In genomic region chr6:81975971-81976621, GRCm38 (mm10) we compare ENCODE assay signal across 8 mouse cellular contexts. TPM values are rescaled to one million over a fixed set of nuclear protein-coding genes. Genes with fewer than 3 reads are reported as not detected.
DNase-seq lines count a peak whose midpoint lies in the region; ATAC-seq and TF ChIP-seq lines count a peak whose summit lies in the region.

No protein-coding gene starts in this region.

- no peaks in the 10 kb centered on the region for H3K36me3 ChIP-seq in midbrain, embryonic 16.5 days (ENCODE audit: control insufficient read depth, insufficient read depth, low read length)

- ATAC-seq in midbrain, embryonic 16.5 days, result peak; percentile 69; the same call in 1 of the 2 replicates

- 35% methylated on average over 7 of the region's 7 CpGs for WGBS in midbrain, embryonic 16.5 days

- DNase-seq in cerebellum, adult 18-20 months, result peak; percentile 50 to 54
- DNase-seq in cerebellum, adult 11-12 months, result no peak
- DNase-seq in cerebellum, postnatal 36 days, result peak; percentile 59 to 61
- peak; percentile 64 for DNase-seq in gastrocnemius, adult 2 months
- peak; percentile 52 for DNase-seq in kidney, adult 11 months
- peak; percentile 69 to 76 for DNase-seq in left cerebral cortex, postnatal 36 days (ENCODE audit: low spot score in 2 of 2)
- DNase-seq in spleen, postnatal 14 days (ENCODE audit: low spot score in 2 of 2), result peak; percentile 18 to 36

- H3K9ac ChIP-seq in midbrain, embryonic 16.5 days (ENCODE audit: low read depth, low read length), result no peak overlapping the region

- no peak overlapping the region for H3K4me3 ChIP-seq in gastrocnemius, adult 2 months
- H3K4me3 ChIP-seq in midbrain, embryonic 16.5 days (ENCODE audit: low read depth, low read length), result no peak overlapping the region

- TF ChIP-seq CTCF in gastrocnemius, adult 2 months (IDR thresholded peaks at IDR 0.05), result peak; percentile 96; the same call in 1 of the 2 replicates

- H3K9me3 ChIP-seq in midbrain, embryonic 16.5 days (replicated peaks; ENCODE audit: control insufficient read depth, low read length, poor library complexity, severe bottlenecking), result no peaks in the 10 kb centered on the region

- H3K4me1 ChIP-seq in midbrain, embryonic 16.5 days (ENCODE audit: control insufficient read depth, insufficient read depth, low read length), result no peaks in the 10 kb centered on the region

- no peak overlapping the region for H3K4me2 ChIP-seq in midbrain, embryonic 16.5 days (ENCODE audit: low read length)

- no peak overlapping the region for H3K27ac ChIP-seq in gastrocnemius, adult 2 months
- H3K27ac ChIP-seq in midbrain, embryonic 16.5 days (ENCODE audit: low read length), result no peak overlapping the region

- no peaks in the 10 kb centered on the region; the same call in 1 of the 2 replicates for H3K27me3 ChIP-seq in midbrain, embryonic 16.5 days (ENCODE audit: control insufficient read depth, insufficient read depth, low read depth, low read length)

- intact Hi-C loops in gastrocnemius, adult 2 months (cut with DNase I), result no loop called here
- intact Hi-C loops in left cerebral cortex, postnatal 36 days (cut with DNase I), result loop anchor here (1.0 to 5.0 kb wide), 3 partner anchors 143 to 726 kb away; no protein-coding TSS in a partner anchor

RNA-seq across cellular contexts. Expression of gene Mrpl19, which starts 10.3 kb away (rescaled TPM):
- 10 to 100 TPM; 16.2 to 25.5 TPM for total RNA-seq in gastrocnemius, adult 2 months (2021)
- 10 to 100 TPM; 31.4 to 43.3 TPM for total RNA-seq in left cerebral cortex, postnatal 36 days (2021)
- 38.2 and 41.7 TPM in 2 replicates for polyA plus RNA-seq in midbrain, embryonic 16.5 days (2015; fragmentation: Nextera tagmentation; extraction: Ambion mirVana)

RNA-seq across cellular contexts. Expression of gene Gcfc2, which starts 52.6 kb away (rescaled TPM):
- total RNA-seq in gastrocnemius, adult 2 months (2021), result 1 to 10 TPM; 3.0 to 3.6 TPM
- 10 to 100 TPM in 1 of 2 experiments, 1 to 10 TPM in 1; 6.4 to 12.4 TPM for total RNA-seq in left cerebral cortex, postnatal 36 days (2021)
- 7.6 and 8.4 TPM in 2 replicates for polyA plus RNA-seq in midbrain, embryonic 16.5 days (2015; fragmentation: Nextera tagmentation; extraction: Ambion mirVana)
